Mouse (Mus musculus) ES-E14 (cell line): ENCODE results near the gene Palm. TPM values are rescaled to one million over a fixed set of nuclear protein-coding genes. Genes with fewer than 3 reads are reported as not detected.
A peak's percentile ranks its signal among the peaks of the same experiment; 100 is the strongest.

ENCODE experiments used
- DNase-seq: peaks from one replicate; pipeline ENCODE4 v3.0.0-alpha.2; 2013; ENCODE audit warnings: low read depth, low spot score
- H3K27ac ChIP-seq: 2 replicates; pipeline ENCODE4 v1.5.1; 2012; ENCODE audit warnings: low read depth, mild to moderate bottlenecking, low read length, moderate library complexity, mixed read lengths; ENCODE audit not compliant: poor library complexity, insufficient read depth, severe bottlenecking
- H3K36me3 ChIP-seq: 2 replicates; pipeline ENCODE4 v1.6.1; 2012; ENCODE audit warnings: mild to moderate bottlenecking, low read length, moderate library complexity, mixed read lengths; ENCODE audit not compliant: control insufficient read depth, poor library complexity, insufficient read depth, severe bottlenecking
- H3K4me1 ChIP-seq, 2 experiments: fragments of 150-350 bp in 1 of 2; sonication (generic) in 1 of 2; 2 replicates each; pipeline ENCODE4 v1.6.1; 2012; ENCODE audit warnings: low read length in 2 of 2, mild to moderate bottlenecking in 1 of 2, mixed read lengths in 1 of 2; ENCODE audit not compliant: control insufficient read depth in 2 of 2, insufficient read depth in 2 of 2, poor library complexity in 1 of 2
- H3K4me3 ChIP-seq, 2 experiments: fragments of 150-350 bp in 1 of 2; sonication (generic) in 1 of 2; 2 replicates each; pipeline ENCODE4 v1.5.1; 2012; ENCODE audit warnings: low read length in 2 of 2, low read depth in 1 of 2, mild to moderate bottlenecking in 1 of 2, mixed read lengths in 1 of 2; ENCODE audit not compliant: insufficient read depth in 1 of 2, poor library complexity in 1 of 2, severe bottlenecking in 1 of 2
- H3K9ac ChIP-seq: 2 replicates; pipeline ENCODE4 v1.6.1; 2012; ENCODE audit warnings: low read depth, mild to moderate bottlenecking, low read length, mixed read lengths; ENCODE audit not compliant: poor library complexity, insufficient read depth, severe bottlenecking
- H3K9me3 ChIP-seq: fragments of 150-350 bp; sonication (generic); 2 replicates; pipeline ENCODE4 v1.6.1; 2012; ENCODE audit warnings: low read depth, mild to moderate bottlenecking, low read length; ENCODE audit not compliant: control insufficient read depth, insufficient read depth
- CHD2 ChIP-seq: IDR thresholded peaks from 2 replicates; pipeline ENCODE4 v1.6.1; 2014; ENCODE audit warnings: mild to moderate bottlenecking, low read depth, low read length, inconsistent platforms
- HCFC1 ChIP-seq: IDR thresholded peaks from 2 replicates; pipeline ENCODE4 v1.6.1; 2012; ENCODE audit warnings: low read length, inconsistent platforms, borderline replicate concordance; ENCODE audit not compliant: insufficient read depth
- MAFK ChIP-seq: IDR thresholded peaks from 2 replicates; pipeline ENCODE4 v1.6.1; 2014; ENCODE audit warnings: mild to moderate bottlenecking, low read depth, low read length, inconsistent platforms; ENCODE audit not compliant: insufficient read depth
- ZC3H11A ChIP-seq: IDR thresholded peaks from 2 replicates; pipeline ENCODE4 v1.6.1; 2012; ENCODE audit warnings: low read depth, mild to moderate bottlenecking, inconsistent platforms, low read length, borderline replicate concordance
- ZNF384 ChIP-seq: IDR thresholded peaks from 2 replicates; pipeline ENCODE4 v1.6.1; 2012; ENCODE audit warnings: low read depth, low read length, inconsistent platforms
- in situ Hi-C, 2 experiments: fragments of 600-800 bp; cut with MboI; formaldehyde crosslinking; loops; one replicate each; pipeline ENCODE4 v1.15.1; 2025; ENCODE audit warnings: low sequenced_read_pairs in 2 of 2, inconsistent platforms in 1 of 2; ENCODE audit not compliant: unreplicated experiment in 2 of 2
- total RNA-seq: library from RNA; depleted of rRNA; stranded (reverse); fragments of 300-350 nt; gene quantifications from 2 replicates; pipeline ENCODE4 v1.2.3, GENCODE M21; 2012

Gene Palm
- total RNA-seq, 1 experiment = 10.7 TPM

DNA sequence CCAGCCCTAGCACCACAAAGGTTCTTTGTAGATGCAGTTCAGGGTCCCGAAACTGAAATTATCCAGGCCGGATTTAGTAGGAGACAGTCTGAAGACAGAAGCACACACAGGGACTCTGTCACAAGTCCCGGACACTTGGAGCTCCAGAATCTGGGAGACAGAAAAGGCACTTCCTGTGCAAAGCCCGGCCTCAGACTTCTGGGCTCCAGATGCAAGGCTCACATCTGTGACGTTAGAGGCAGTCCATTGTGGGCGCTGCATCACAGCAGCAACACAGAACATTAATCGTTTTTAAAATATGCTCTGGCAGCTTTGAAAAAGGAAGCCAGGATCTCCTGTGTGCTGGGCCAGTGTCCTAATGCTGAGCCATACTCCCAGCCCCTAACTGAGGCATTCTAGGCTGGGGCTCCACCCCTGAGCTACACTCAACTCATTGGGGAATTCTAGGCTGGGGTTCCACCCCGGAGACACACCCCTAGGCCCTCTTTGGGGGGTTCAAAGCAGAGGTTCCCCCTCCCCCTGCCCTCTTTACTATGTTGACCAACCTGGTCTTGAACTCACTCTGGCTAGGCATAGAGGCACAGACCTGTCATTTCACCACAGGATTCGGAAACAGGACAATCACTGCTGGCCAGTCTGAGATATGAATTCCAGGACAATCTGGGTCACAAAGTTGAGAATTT lies 58.9 kb downstream of the Palm start:
- Histone ChIP-seq H3K9me3 (no peaks in the 10 kb centered on the region), H3K27ac (peak overlapping the region; percentile 97; the same call in 1 of the 2 replicates), H3K9ac (peak overlapping the region; percentile 91; the same call in 1 of the 2 replicates), H3K36me3 (peaks cover 14% of the 10 kb centered on the region), H3K4me3 (peak overlapping the region; percentile 69 to 70), H3K4me1 (peaks cover 0 to 27% of the 10 kb centered on the region in 2 experiments; a peak in 3 of 4 replicates)
- in situ Hi-C loops = no loop called here
- no peak for DNase-seq
- TF ChIP-seq MAFK (no peak), ZNF384 (no peak), HCFC1 (no peak), ZC3H11A (no peak)

DNA sequence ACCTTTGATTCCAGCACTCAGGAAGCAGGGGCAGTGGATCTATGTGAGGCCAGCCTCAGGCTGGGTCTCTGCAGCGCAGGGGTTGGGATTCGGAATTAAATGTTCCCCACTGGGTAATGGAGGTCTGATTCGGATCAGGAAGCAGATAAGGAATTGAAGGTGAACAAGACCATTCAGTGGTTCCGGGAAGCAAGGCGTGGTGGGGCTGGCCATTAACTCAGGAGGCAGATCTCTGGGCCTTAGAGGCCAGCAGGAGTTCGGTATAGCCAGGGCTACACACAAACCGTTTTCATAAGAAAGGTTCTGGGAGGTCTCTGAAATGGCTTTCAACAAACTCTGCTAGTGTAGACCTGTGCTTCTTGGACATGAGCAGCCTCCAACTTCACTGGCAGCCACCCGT lies 59.5 kb downstream of the Palm start:
- in situ Hi-C loops = no loop called here
- H3K9me3 ChIP-seq = no peaks in the 10 kb centered on the region
- peaks cover 20% of the 10 kb centered on the region for H3K36me3 ChIP-seq
- no peak for DNase-seq
- H3K4me1 ChIP-seq = peaks cover 0 to 32% of the 10 kb centered on the region in 2 experiments; a peak in 3 of 4 replicates
- peak overlapping the region; percentile 91 for H3K9ac ChIP-seq
- peak overlapping the region; percentile 97 for H3K27ac ChIP-seq
- peak overlapping the region; percentile 69 to 70 for H3K4me3 ChIP-seq
- TF ChIP-seq ZNF384 (no peak), MAFK (no peak), ZC3H11A (no peak), HCFC1 (no peak), CHD2 (no peak)

DNA sequence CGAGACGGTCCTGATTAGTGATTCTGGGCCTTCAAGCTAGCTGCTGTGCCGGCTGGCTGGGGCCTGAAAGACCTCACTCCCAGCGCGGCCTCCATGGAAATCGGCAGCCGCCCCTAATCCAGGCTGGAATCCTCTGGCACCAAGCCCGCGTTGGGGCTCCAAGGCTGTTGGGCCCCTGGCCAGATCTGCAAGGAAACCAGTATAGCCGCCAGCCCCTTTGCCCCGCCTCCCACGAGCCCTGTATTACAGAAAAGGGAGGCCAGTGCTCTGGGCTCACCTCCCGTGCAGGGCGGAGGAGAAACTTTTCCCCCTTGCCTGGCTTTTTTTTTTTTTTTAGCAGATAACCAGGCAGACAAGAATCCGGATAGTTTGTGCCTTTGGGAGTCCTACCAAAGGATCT lies 60.0 kb downstream of the Palm start:
- H3K9me3 ChIP-seq = no peaks in the 10 kb centered on the region
- DNase-seq = no peak
- peak overlapping the region; percentile 91 for H3K9ac ChIP-seq
- H3K27ac ChIP-seq = peak overlapping the region; percentile 97
- in situ Hi-C loops = no loop called here
- peak overlapping the region; percentile 69 to 70 for H3K4me3 ChIP-seq
- H3K4me1 ChIP-seq = peaks cover 0 to 33% of the 10 kb centered on the region in 2 experiments; a peak in 3 of 4 replicates
- TF ChIP-seq HCFC1 (no peak), ZNF384 (peak; percentile 69)
- H3K36me3 ChIP-seq = peaks cover 26% of the 10 kb centered on the region

DNA sequence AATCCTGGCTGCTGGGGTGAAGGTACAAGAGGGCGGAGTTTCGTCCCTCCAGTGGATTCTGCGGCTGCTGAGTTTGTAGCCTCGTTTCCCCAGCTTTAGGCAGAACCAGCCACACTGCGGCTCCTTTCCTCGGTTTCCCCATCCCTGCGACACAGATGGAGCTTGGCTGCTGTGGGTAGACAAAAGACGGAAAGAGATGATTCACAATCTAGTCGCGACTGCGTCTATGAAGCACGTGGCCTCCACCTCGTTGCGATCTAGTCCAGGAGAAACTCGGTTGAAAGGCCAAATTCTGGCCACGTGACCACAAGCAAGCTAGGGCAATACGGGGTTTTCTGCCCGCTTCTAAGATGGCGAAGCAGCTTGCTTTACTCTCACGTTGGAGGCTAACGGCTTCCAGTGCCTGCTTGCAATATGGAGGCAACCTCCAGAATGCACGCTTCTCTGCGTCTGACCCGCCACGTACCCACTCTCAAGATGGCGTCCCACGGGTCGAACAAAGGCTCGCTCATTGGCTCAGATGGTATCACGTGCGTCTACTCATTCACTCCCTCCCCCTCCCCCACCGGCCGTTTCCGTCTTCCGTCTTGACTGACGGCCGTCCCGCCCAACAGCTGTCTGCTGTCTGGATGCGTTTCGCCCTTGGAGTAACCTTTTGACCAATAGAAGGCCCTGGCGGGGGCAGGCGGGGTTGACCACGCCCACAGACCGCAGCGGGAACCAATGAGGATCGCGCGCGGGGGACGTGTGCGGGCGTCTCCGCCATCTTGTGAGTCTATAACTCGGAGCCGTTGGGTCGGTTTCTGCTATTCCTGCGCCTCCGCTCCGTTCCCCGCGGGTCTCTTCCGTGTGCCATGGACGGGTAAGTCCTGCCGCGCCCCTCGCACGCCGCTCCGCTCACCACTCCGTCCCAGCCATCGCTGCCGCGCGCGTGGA lies 60.8 kb downstream of the Palm start, which contains the start of gene Ptbp1:
Gene Ptbp1, plus strand, starts transcription at position 568 of the 936 bp plus-strand sequence.
- H3K27ac ChIP-seq = peak within 1 kb of the TSS; percentile 99
- H3K36me3 ChIP-seq = peaks cover 33% of the 10 kb centered on the region
- peaks cover 0 to 34% of the 10 kb centered on the region in 2 experiments; a peak in 3 of 4 replicates for H3K4me1 ChIP-seq
- H3K4me3 ChIP-seq = peak within 1 kb of the TSS; percentile 94 to 95
- TF ChIP-seq CHD2 (peak; percentile 89), ZNF384 (no peak), MAFK (no peak), ZC3H11A (no peak), HCFC1 (peak; percentile 84)
- in situ Hi-C loops = no loop called here
- peak; percentile 100 for DNase-seq
- peak within 1 kb of the TSS; percentile 98 for H3K9ac ChIP-seq
- H3K9me3 ChIP-seq = no peaks in the 10 kb centered on the region
